Mouse (Mus musculus): ENCODE measurements around the gene Cadm1.
A peak's percentile ranks its signal among the peaks of the same experiment; 100 is the strongest.

Cadm1 gene

DNA sequence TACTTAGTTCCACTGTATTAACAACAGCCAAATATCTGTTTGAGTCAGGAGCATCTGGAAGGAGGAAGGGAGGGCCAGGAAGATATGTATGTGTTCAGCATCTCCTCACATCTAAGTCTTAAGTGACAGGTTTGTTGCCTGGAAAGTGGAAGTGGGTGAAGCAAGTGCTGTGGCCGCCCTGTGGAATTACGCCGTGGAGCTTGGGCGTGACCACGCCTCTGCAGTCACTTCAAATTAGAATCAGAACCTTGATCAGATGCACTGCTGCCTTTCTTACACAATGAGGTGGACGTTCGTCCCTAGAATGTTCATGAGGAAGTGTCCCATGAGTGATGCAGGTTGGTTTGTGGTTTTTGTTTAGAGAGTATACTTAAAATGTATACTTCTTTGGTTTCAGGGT lies 131.6 kb downstream of the Cadm1 start:
- no peak for DNase-seq (ENCODE audit: low read depth in 1 of 2, low spot score in 2 of 2)

- DNase-seq (ENCODE audit: low read depth in 1 of 2, low spot score in 2 of 2): no peak
Measured at GRCm38 (mm10) chr9:47669206-47669605, 139.2 kb downstream of the Cadm1 start.

DNA sequence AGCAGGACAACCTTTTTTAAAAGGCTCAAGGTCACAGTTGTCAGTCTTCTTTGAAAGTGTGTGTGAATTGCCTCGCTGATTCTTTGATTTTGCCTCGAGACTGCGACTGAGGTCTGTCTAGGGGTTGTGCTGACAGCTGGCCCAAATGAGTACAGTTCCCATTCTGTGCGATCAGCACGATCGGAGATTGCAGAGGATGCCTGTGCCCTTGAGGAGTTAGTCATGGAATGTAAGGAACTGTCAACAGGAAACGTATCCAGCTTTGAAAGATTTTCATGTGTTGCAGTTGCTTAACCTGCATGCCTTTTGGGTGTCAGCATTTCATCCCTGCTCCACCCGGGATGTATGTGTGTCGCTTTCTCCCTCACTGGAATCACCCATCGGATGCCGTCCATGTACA lies 141.6 kb downstream of the Cadm1 start:
- DNase-seq (ENCODE audit: low read depth in 1 of 2, low spot score in 2 of 2): no peak

GRCm38 (mm10) chr9:47674766-47675713 lies 145.1 kb downstream of the Cadm1 start:
- DNase-seq (ENCODE audit: low read depth in 1 of 2, low spot score in 2 of 2): no peak

- no peak for DNase-seq (ENCODE audit: low read depth in 1 of 2, low spot score in 2 of 2)
Measured at GRCm38 (mm10) chr9:47686881-47687280, 156.9 kb downstream of the Cadm1 start.

- DNase-seq (ENCODE audit: low read depth in 1 of 2, low spot score in 2 of 2): no peak
Measured at GRCm38 (mm10) chr9:47687604-47688003, 157.6 kb downstream of the Cadm1 start.

- no peak for DNase-seq (ENCODE audit: low read depth in 1 of 2, low spot score in 2 of 2)
Measured at GRCm38 (mm10) chr9:47688297-47688696, 158.3 kb downstream of the Cadm1 start.

GRCm38 (mm10) chr9:47692911-47693310 lies 162.9 kb downstream of the Cadm1 start:
- DNase-seq (ENCODE audit: low read depth in 1 of 2, low spot score in 2 of 2): no peak

DNA sequence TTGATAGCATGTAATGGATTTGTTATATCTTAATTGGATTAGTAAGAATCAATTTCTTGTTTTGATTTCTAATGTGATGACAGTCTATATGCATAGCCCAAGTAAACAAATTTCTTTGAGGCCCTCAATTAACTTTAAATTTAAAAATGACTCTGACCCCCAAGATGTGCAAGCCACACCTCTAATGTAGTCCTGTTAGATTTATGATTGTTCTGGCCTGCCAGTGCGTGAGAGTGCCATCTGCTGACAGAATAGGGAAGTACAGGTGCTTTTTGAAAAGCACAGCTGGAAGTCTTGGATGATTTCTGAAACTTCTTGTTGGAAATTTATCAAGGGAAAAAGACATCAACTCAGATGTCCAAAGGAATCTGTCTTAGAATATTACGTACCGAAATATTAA lies 169.1 kb downstream of the Cadm1 start:
- DNase-seq (ENCODE audit: low read depth in 1 of 2, low spot score in 2 of 2): no peak

GRCm38 (mm10) chr9:47700021-47700420 lies 170.0 kb downstream of the Cadm1 start:
- no peak for DNase-seq (ENCODE audit: low read depth in 1 of 2, low spot score in 2 of 2)

DNA sequence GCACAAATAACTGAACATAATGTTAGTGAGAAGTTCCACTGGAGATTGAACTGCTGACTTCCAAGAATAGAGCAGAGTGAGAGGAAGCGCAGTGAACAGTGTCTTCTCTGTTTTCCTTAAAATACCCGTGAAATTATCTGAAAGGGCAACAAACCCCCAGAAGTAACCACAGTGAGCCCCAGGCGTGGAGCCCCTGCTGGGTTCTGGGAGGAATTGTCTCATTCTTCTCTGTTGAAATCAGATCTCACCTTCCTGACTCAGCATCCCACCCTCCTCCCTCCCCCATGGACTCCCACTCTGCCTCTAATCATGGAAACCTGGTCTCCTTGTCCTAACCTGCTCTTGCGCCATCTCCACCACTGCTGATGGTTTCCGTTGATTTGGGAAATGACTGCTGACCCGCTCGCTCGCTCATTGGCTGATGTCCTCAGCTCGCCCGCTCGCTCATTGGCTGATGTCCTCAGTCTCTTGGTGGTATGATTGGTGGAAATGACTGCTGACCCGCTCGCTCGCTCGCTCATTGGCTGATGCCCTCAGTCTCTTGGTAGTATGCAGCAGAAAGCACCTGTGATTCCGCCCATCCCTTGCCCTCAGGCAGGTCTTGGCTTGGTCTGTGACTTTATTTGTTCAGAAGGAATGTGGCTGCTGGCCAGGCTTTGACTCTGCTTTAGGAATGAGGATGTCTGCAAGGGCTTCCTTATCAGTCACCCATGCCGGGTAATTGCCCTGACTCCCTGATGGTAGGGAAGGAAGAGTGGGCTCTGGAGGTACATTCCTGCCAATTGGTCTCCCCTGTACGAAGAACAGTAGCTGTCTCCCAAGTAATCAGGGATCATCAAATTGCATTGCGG lies 173.3 kb downstream of the Cadm1 start:
- DNase-seq (ENCODE audit: low read depth in 1 of 2, low spot score in 2 of 2): no peak

- DNase-seq (ENCODE audit: low read depth in 1 of 2, low spot score in 2 of 2): no peak
Measured at GRCm38 (mm10) chr9:47706341-47706740, 176.4 kb downstream of the Cadm1 start.

DNA sequence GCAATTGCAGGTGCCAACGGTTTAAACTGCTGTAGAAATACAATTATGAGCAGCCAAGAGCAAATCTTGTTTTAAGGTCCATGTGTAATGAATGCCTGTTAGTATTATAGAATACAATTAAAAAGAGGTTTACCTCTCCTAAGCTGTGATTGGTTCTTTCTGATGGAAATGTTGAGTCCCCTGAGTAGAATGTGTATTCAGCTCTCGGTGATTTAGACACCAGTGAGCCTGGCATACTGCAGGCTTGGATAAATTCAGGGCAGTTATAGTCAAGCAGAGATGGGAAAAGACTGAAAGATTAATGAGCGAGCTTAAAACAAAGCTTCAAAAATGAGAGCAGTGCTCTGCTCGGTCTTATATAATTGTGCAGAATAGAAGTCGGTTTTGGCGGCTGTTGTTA lies 177.4 kb downstream of the Cadm1 start:
- DNase-seq (ENCODE audit: low read depth in 1 of 2, low spot score in 2 of 2): no peak

- DNase-seq (ENCODE audit: low read depth in 1 of 2, low spot score in 2 of 2): peak in 1 of 2 experiments; percentile 31
Measured at GRCm38 (mm10) chr9:47708299-47708698, 178.3 kb downstream of the Cadm1 start.

GRCm38 (mm10) chr9:47710946-47711345 lies 181.0 kb downstream of the Cadm1 start:
- no peak for DNase-seq (ENCODE audit: low read depth in 1 of 2, low spot score in 2 of 2)

- DNase-seq (ENCODE audit: low read depth in 1 of 2, low spot score in 2 of 2): no peak
Measured at GRCm38 (mm10) chr9:47714541-47714940, 184.6 kb downstream of the Cadm1 start.

DNA sequence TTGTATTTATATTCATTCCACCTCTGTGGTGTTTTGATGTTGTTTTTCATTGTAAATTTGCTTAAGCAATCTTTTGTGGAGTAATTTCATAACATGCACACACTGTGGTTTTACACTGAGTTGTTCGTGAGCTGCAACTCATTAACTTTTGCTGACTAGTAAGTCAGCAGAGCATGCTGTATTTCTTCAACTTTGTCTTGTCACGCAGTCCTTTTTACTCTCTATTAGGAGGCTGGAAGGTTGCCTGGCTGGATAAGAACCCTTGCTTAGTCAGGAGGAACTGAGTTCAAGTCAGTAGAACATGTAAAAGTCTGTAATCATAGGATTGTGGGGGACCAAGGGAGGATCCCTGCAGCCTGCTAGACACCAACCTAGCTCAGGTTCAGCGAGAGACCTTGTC lies 185.4 kb downstream of the Cadm1 start:
- DNase-seq (ENCODE audit: low read depth in 1 of 2, low spot score in 2 of 2): no peak

DNA sequence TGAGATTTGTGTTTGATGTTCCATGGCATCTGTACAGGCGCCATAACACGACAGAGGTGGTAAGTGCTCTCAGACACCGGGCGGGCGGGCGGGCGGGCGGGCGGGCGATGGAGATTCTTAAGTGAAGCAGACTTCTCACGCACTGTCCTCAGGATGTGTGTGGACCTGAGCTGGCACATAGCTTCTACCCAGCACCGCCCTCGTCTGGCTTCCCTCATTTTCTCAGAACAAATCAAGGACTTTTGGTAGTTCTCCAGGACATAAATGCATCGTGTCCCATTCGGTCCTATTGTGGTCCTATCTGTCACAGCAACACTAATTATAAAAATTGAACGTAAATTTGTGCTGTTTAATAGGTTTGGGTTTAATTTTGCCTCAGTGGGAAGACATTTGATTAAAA lies 186.9 kb downstream of the Cadm1 start:
- DNase-seq (ENCODE audit: low read depth in 1 of 2, low spot score in 2 of 2): no peak

DNA sequence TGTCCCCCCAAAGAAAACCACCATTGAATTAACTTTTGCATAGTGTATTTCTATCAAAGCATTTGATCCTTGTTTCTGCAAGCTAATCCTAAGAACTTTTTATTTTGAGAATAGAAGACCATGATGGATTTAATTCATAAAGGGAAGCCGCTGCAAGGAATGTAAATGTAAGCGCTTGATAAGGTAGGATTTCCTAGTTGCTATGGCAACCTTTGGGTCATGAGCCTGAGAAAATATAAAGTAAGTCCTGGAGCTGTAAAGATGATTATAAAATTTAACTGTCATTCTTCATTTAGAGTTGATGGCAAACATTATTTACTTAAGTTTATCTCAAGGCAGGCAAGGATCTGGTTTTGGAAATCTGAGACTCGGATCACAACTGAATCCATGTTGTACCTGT lies 197.6 kb downstream of the Cadm1 start:
- no peak for DNase-seq (ENCODE audit: low read depth in 1 of 2, low spot score in 2 of 2)

GRCm38 (mm10) chr9:47728852-47729251 lies 198.9 kb downstream of the Cadm1 start:
- DNase-seq (ENCODE audit: low read depth in 1 of 2, low spot score in 2 of 2): no peak

DNA sequence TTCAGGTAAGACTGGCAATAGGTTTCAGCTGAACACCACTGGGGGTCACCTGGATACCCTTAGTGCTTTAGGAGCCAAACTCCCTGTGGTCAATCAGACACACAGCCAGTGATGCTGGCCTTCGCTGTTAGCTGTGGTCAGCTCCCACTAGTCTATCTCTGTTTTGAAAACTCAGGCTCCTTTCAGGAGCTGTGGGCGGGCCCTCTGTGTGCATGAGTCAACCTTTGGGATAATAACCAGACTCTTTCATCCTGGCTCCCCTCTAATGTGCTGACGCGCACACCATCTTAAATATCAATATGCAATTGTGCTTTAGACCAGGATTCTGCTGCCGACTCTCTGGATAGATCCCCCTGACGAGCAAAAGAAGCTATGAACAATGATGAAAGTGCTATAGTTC lies 200.3 kb downstream of the Cadm1 start:
- no peak for DNase-seq (ENCODE audit: low read depth in 1 of 2, low spot score in 2 of 2)

All from monocyte, adult 2 months (primary cell).